15 mouse cellular contexts compared by ENCODE assay signal in the genomic region with DNA sequence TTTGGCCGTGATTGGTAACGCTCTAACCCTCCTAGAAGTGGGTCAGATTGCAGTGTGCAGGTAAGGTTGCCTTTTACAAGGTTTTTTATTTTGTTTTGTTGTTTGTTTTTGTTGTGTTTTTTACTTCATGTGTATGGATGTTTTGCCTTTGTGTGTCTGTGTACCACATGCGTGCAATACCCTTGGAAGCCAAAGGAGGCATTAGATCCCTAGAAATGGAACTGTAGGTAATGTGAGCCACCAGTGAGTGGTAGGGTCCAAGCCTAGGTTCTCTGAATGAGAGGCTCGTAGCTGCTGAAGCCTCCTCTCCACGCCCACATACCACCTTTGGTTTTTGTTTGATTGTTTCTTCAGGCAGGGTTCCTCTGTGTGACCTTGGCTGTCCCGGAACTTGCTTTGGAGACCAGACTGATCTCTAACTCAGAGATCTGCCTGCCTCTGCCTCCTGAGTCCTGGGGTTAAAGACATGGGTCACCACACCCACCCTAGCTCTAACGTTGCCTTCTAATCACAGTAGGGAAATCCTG. TPM values are rescaled to one million over a fixed set of nuclear protein-coding genes. Genes with fewer than 3 reads are reported as not detected.
A peak's percentile ranks its signal among the peaks of the same experiment; 100 is the strongest.
DNase-seq lines count a peak whose midpoint lies in the region; ATAC-seq and TF ChIP-seq lines count a peak whose summit lies in the region.
"Had no signal": no experiment of that assay in that cellular context is flagged by ENCODE, and none has a peak within 500 bp of the region (broad histone marks: within the 10 kb centered on the region; RNA-seq: fewer than 3 reads in every experiment).

No protein-coding gene starts in this region.

- no peaks in the 10 kb centered on the region for H3K4me1 ChIP-seq in hindbrain, postnatal 0 days (ENCODE audit: insufficient read depth, low read length)
- no peaks in the 10 kb centered on the region for H3K4me1 ChIP-seq in hindbrain, embryonic 10.5 days (replicated peaks)
- H3K4me1 ChIP-seq: neural tube, embryonic 12.5 days had no signal

- no peaks in the 10 kb centered on the region for H3K9me3 ChIP-seq in hindbrain, postnatal 0 days (ENCODE audit: low read length)
- H3K9me3 ChIP-seq in hindbrain, embryonic 10.5 days: no peaks in the 10 kb centered on the region
- H3K9me3 ChIP-seq: neural tube, embryonic 12.5 days had no signal

- no peaks in the 10 kb centered on the region for H3K27me3 ChIP-seq in hindbrain, postnatal 0 days (ENCODE audit: insufficient read depth, low read length)
- H3K27me3 ChIP-seq in hindbrain, embryonic 10.5 days (ENCODE audit: insufficient read depth, poor library complexity, severe bottlenecking): no peaks in the 10 kb centered on the region
- H3K27me3 ChIP-seq: neural tube, embryonic 12.5 days had no signal

- H3K4me2 ChIP-seq in hindbrain, postnatal 0 days (ENCODE audit: low read depth, low read length): no peak overlapping the region
- H3K4me2 ChIP-seq: neural tube, embryonic 12.5 days had no signal

- H3K27ac ChIP-seq in hindbrain, postnatal 0 days: no peak overlapping the region
- H3K27ac ChIP-seq in hindbrain, embryonic 10.5 days: no peak overlapping the region
- H3K27ac ChIP-seq in left cerebral cortex, adult 2 months: no peak overlapping the region
- H3K27ac ChIP-seq: neural tube, embryonic 12.5 days had no signal

- TF ChIP-seq CTCF in hindbrain, postnatal 0 days (IDR thresholded peaks at IDR 0.05; ENCODE audit: low read depth): peak; percentile 62
- TF ChIP-seq CTCF in left cerebral cortex, adult 2 months (IDR thresholded peaks at IDR 0.05): no peak; the same call in none of the 2 replicates

- ATAC-seq in hindbrain, postnatal 0 days: no peak
- no peak for ATAC-seq in erythroblast, adult 5-6 weeks (replicated peaks; ENCODE audit: low FRiP score, poor library complexity, severe bottlenecking)
- ATAC-seq: CD4-positive, CD25-positive, alpha-beta regulatory T cell, adult 4 months; midbrain, embryonic 16.5 days had no signal

- no peak overlapping the region for H3K9ac ChIP-seq in hindbrain, postnatal 0 days (replicated peaks; ENCODE audit: low read length)
- H3K9ac ChIP-seq: neural tube, embryonic 12.5 days had no signal

- no peak for DNase-seq in hindbrain, postnatal 0 days (ENCODE audit: low spot score)
- no peak for DNase-seq in hindbrain, embryonic 10.5 days (ENCODE audit: low spot score)
- DNase-seq in thymus, postnatal 25 days: peak; percentile 7
- no peak for DNase-seq in thymus, postnatal 4 days
- DNase-seq in ZHBTc4 (ENCODE audit: low read depth, low spot score): peak; percentile 92
- no peak for DNase-seq in left cerebral cortex, adult 2 months (ENCODE audit: extremely low spot score in 1 of 2, low spot score in 2 of 2)
- DNase-seq: cerebellum, adult 18-20 months; heart, postnatal 14 days; kidney, postnatal 10 days; layer of hippocampus, adult 9-11 months; spleen, adult 18-20 months had no signal

- 98% methylated on average over 7 of the region's 7 CpGs for WGBS in hindbrain, postnatal 0 days
- WGBS in hindbrain, embryonic 10.5 days: 94% methylated on average over 7 of the region's 7 CpGs

- intact Hi-C loops in left cerebral cortex, adult 2 months (cut with DNase I): loop anchor here (10.0 kb wide), 1 partner anchor 244 kb away; no protein-coding TSS in a partner anchor

- peaks cover 45% of the 10 kb centered on the region for H3K36me3 ChIP-seq in hindbrain, postnatal 0 days (ENCODE audit: insufficient read depth, low read length)
- H3K36me3 ChIP-seq in hindbrain, embryonic 10.5 days: peaks cover 100% of the 10 kb centered on the region

- no peak overlapping the region for H3K4me3 ChIP-seq in hindbrain, postnatal 0 days (ENCODE audit: low read length)
- no peak overlapping the region for H3K4me3 ChIP-seq in hindbrain, embryonic 10.5 days
- H3K4me3 ChIP-seq in left cerebral cortex, adult 2 months: no peak overlapping the region
- H3K4me3 ChIP-seq: neural tube, embryonic 12.5 days had no signal

RNA-seq across cellular contexts. Expression of a gene that starts 29.7 kb away (rescaled TPM):
- 31.9 and 33.1 TPM in 2 replicates for total RNA-seq in hindbrain, postnatal 0 days (2014; rRNA removed)
- polyA plus RNA-seq in hindbrain, postnatal 0 days (2015; fragmentation: Nextera tagmentation; extraction: Ambion mirVana): 114 and 118 TPM in 2 replicates
- polyA plus RNA-seq in hindbrain, embryonic 10.5 days (2016; fragmentation: Nextera tagmentation; extraction: Ambion mirVana): 115 and 142 TPM in 2 replicates
- total RNA-seq in left cerebral cortex, adult 2 months (2021): 10 to 100 TPM; 31.7 to 31.8 TPM
- total RNA-seq in erythroblast, adult 5-6 weeks (2015; ENCODE audit: low replicate concordance): 9.0 and 11.1 TPM in 2 replicates
- total RNA-seq in erythroblast, adult 5-6 weeks (2017; ENCODE audit: low replicate concordance): 6.6 and 8.4 TPM in 2 replicates

Comparison
In these comparisons a context has a peak if more than half of its experiments do, and no peak if none do; other contexts are left out.
1. DNase-seq: peak in thymus, postnatal 25 days (single experiment) and ZHBTc4 (single experiment); none in hindbrain, postnatal 0 days (single experiment), hindbrain, embryonic 10.5 days (single experiment), thymus, postnatal 4 days (single experiment) and left cerebral cortex, adult 2 months (0 of 2).